ENCODE assay signal across 18 mouse cellular contexts in the genomic region with DNA sequence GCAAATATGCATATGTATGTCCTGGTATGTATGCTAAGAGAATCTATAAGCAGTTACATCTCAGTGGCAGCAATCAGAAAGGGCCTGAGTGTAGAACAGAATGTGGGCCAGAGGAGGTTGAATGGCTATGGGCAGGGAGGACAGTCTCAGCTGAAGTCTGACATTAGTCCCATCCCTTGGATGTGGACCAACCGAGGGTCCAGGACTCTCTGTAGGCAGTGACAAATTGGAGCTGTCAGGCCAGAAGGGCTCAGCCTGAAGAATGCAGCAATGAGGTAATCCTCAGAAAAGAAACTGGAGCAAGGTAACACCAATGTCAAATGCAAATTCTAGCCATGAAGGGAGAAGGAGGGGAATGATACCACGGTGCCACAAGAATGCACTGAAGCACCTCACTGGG.
"Had no signal": no experiment of that assay in that cellular context is flagged by ENCODE, and none has a peak within 500 bp of the region (broad histone marks: within the 10 kb centered on the region; RNA-seq: fewer than 3 reads in every experiment).

No protein-coding gene starts in this region.

- H3K9ac ChIP-seq: liver, postnatal 0 days; lung, embryonic 15.5 days; neural tube, embryonic 12.5 days; stomach, embryonic 15.5 days had no signal

- H3K27ac ChIP-seq: lung, embryonic 15.5 days; macrophage; neural tube, embryonic 12.5 days; stomach, embryonic 15.5 days; stomach, postnatal 0 days had no signal

- H3K4me1 ChIP-seq: lung, embryonic 15.5 days; megakaryocyte, embryonic 14.5 days; neural tube, embryonic 12.5 days; stomach, embryonic 15.5 days had no signal

- ATAC-seq: liver, postnatal 0 days; lung, postnatal 0 days; midbrain, embryonic 16.5 days had no signal

- H3K4me3 ChIP-seq: lung, embryonic 15.5 days; megakaryocyte, embryonic 14.5 days; neural tube, embryonic 12.5 days; stomach, embryonic 15.5 days had no signal

- DNase-seq: liver, postnatal 0 days; lung, adult 2 months; lung, postnatal 14 days; lung, postnatal 36 days; midbrain, embryonic 14.5 days; right cerebral cortex, postnatal 14 days; thymus, adult 2 months; thymus, postnatal 25 days; thymus, postnatal 4 days had no signal

- H3K36me3 ChIP-seq: lung, embryonic 15.5 days; neural tube, embryonic 12.5 days; stomach, embryonic 15.5 days had no signal

- H3K9me3 ChIP-seq: lung, embryonic 15.5 days; neural tube, embryonic 12.5 days; stomach, embryonic 15.5 days had no signal

- H3K4me2 ChIP-seq: lung, embryonic 15.5 days; midbrain, embryonic 11.5 days; neural tube, embryonic 12.5 days; stomach, embryonic 15.5 days had no signal

- H3K27me3 ChIP-seq: lung, embryonic 15.5 days; neural tube, embryonic 12.5 days; stomach, embryonic 15.5 days had no signal
